Mouse (Mus musculus) right cerebral cortex, postnatal 14 days (tissue): ENCODE results near the gene Wdr19.

Experiments
- DNase-seq: peaks from one replicate; pipeline ENCODE4 v3.0.0; 2022

Gene Wdr19

GRCm38 (mm10) chr5:65305516-65305915, 106.0 kb downstream of the Wdr19 start:
- no peak for DNase-seq

GRCm38 (mm10) chr5:65308208-65308607, 108.7 kb downstream of the Wdr19 start:
- DNase-seq = no peak

DNA sequence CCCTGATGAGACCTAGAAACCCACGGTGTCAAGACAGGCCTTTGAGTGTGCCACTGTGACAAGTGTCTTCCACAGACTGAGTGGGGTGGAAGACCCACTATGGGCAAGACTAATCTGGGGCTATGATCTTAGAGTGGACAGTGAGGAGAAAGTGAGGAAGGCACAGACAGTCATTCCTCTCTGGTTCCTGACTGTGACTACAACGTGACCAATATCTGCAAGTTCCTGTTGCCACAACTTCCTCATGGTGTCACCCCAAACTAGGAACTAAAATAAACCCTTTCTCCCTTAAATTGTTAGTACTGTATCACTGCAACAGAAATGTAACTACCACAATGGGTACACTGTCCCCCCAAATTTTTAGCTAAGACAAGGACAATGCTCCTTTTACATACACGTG, 109.4 kb downstream of the Wdr19 start:
- no peak for DNase-seq
